Mouse (Mus musculus) cerebellum, adult (tissue): ENCODE results near the gene Fam213b.

Experiments
- ATAC-seq: cut with Nextera tagmentation; 2 replicates; pipeline ENCODE4 v1.9.2; 2017; ENCODE audit warnings: mild to moderate bottlenecking, moderate library complexity, mixed read lengths; ENCODE audit not compliant: insufficient number of reproducible peaks, low FRiP score, low TSS enrichment

The Fam213b gene

DNA sequence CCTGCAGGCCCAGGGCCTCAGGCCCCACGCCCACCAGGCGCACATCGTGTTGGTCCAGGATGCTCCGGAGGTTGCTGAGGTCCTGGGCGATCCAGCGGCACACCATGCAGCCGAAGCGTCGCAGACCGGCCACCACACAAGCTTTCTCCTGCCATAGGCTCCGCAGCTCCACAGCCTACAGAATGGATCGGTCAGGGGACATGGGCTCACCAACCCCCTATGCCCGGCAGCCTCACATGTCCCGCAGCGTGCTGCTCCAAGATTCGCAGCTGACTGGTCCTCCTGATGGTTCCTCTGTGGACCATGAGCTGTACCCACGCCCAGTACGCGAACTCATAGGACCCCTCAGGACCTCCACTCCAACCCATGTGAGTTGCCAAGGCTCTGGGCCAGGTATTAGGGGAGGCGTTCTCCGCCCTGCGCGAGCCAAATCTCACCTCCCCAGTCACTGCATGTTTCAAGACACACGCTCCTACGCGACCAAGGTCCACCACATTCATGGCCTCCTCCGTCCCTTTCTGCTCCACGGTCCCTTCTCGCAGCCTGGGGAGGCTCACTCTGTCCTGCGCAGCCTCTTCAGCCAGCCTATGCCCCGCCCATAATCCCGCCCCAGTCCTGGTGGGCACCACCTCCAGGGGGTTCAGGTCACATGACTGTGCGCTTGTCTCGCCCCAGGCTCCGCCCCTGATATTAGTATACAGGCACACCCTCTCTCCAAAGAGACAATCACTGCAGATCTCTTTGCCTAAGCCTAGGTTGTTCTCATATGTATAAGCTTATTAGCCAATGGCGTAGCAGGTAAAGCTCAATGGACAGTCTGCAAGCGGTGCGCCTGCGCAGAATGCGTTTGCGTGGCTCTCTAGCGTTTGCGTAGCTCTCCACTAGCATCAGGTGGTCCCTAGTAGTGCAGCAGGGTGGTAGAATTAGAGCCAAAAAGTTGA lies at the start of gene Fam213b:
TSS of gene Fam213b (minus strand) at position 630 of the 941 bp plus-strand sequence.
- peak; percentile 85 for ATAC-seq

DNA sequence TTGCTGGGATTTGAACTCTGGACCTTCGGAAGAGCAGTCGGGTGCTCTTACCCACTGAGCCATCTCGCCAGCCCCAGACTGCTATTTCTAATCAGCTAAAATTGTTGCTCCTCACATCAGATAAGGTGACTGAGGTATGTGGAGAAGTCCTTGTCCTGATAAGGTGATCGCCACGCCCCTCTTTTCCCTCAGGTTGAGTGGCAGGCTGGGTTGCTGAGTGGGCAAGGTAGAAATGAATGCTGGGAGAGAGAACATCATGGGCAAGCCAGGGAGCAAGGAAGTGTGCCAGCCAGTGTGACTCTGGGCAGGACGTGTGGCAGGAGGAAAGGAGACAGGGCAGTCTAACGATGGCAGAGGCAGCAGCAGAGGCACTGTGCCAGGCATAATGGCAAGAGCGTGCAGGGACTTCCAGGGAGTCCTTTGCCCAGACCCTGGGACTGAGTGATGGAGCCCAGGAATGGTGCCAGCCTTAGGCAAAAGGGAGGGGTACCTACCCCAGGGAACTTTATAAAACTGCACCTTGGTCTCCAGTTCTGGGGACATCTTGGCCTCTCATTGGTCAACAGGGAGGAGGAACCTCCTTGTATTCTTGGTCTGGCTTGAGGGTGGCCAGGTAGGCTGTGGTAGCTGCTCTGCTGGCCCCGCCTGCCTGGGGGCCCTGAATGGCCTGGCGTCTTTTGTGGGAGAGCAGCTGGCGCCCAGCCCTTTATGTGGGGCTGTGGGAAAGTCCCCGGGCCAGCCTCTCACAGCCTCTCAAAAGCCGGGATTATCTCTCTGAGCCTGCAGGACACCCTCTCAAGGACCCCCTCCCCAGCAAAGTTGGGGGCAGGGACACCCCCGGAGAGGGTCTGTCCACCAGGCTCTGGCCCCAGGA lies 49.4 kb upstream of the Fam213b start:
- ATAC-seq = no peak

DNA sequence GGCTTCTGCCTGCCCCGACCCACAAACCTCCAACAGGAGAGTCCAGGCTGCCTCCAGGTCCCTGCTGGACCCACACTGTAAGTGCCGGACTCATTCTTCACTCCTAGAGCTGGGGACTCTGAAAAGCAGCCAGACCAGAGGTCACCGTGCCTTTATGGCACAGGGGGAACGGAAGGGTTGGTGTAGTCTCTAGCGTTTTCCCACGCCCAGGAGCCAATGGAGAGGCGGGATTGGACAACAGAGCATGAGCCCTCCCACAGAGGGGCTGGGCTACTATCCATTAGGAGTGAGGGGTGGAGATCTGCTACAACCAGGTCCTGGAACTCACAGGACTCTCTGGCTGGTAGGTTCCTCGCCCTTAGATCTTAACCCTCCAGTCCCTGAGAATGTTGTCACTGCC lies 47.4 kb upstream of the Fam213b start:
- peak; percentile 45; the same call in 1 of the 2 replicates for ATAC-seq

- peak; percentile 93 for ATAC-seq
Observed at GRCm38 (mm10) chr4:154944121-154944590, 45.2 kb upstream of the Fam213b start.

DNA sequence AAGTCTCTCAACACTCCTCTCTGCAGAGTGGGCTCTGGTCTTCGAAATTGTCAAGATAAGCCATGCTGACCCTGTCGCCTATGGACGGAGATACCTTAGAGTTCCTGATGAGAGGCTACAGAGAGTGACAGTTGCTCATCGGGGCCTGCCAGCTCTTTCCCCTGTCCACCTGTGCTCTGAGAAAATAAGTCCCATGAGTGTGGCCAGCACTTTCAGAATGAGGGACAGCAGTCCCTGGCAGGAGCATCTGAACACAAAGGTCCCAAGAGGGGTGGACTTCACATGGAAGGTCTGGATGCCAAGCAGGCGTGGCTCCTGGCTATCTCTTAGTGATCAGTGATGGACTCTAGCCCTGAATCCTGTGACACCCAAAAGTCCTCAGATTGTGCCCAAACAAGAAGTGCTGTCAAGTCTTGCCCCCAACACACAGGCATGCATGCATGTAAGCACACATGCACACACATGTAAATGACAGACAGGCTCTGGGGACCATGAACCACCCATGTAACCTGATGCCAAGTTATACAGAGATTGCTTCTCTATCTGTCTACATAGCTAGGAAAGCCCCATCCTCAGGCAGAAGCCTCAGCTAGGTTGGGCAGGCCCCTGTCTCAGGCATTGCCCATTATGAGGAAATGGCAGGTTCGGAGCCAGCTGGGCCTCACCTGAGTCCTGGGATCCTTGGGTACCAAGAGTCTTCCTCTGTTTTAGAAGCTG lies 44.5 kb upstream of the Fam213b start:
- no peak for ATAC-seq

DNA sequence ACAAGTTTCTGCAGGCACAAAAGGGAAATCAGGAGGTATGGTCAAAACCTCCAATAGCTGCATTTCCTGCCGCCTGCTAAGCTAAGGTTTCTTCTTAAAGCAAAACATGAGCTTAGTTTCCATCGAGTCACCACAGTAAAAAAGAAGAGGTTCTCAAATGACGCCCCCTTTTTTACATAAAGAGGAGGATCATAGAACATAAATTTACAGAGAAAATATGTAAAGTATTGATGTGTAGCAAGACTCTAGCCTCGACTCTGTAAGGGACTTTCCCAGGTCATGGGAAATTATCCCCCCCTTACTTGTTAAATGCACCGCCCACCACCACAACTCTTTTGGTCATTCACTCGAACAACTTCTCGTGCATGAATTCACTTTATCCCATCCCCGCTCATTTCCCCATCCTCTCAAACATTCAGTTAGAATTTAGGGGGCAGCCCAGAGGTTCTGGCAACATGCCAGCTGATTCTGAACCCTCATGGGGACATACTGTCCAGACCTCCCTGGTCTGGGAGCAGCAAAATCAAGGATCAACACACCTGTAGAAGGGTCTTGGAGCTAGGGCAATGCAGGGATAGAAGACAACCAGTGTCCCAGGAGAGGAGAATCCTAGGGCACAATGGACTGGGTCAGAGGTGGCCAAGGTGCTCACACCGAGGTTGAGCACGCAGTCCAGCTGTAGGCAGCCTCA lies 43.8 kb upstream of the Fam213b start:
- ATAC-seq = no peak

- ATAC-seq = no peak
Observed at GRCm38 (mm10) chr4:154941831-154942230, 42.9 kb upstream of the Fam213b start.

DNA sequence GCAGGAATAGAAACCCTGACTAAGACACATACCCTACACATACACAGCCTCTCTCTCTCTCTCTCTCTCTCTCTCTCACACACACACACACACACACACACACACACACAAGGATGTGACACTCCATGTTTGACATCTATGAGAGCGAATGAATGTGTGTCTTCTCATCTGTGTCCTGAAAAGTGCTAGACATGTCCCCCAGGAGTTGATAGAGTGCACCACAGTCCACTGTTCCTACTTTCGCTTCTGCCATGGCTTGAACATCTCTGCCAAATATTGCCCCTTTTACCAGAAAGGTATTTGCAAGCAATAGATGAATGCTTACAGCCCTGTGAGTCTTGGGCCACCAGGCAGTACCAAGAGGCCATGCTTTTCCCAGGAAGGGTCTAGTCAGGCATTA lies 41.2 kb upstream of the Fam213b start:
- no peak for ATAC-seq

- ATAC-seq = no peak
Observed at GRCm38 (mm10) chr4:154937746-154938145, 38.8 kb upstream of the Fam213b start.

DNA sequence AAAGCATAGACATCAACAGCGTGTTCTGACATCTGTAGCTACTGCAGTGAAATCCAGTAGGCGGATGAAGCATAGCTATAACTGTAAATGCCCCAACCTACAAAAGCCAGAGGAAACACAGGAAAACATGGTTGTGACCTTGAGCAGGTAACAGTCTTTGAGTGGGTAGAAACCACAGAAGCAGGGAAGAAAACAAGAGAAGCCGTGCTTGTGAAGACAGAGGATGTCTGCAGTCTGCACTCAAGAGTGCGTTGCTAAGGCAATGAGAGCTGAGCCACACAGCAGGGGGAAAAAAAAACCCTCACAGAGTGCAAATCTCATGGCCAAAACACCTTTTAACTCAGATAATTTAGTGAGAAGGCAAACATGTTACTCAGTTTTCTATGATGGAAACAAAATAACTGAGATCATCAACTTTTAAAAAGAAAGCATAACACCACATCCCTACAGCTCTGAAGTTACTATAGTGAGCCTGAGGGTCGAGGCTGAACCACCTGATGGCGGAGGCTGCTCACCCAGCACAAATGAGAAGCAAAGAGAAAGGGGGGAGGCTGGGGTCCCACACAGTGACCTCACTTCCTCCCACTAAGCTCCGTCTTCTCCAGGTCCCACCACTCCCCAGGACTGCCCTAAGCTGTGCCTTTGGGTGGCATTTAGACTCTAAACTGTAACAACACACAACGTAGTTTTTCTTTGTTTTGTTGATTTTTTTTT lies 37.8 kb upstream of the Fam213b start:
- no peak for ATAC-seq

DNA sequence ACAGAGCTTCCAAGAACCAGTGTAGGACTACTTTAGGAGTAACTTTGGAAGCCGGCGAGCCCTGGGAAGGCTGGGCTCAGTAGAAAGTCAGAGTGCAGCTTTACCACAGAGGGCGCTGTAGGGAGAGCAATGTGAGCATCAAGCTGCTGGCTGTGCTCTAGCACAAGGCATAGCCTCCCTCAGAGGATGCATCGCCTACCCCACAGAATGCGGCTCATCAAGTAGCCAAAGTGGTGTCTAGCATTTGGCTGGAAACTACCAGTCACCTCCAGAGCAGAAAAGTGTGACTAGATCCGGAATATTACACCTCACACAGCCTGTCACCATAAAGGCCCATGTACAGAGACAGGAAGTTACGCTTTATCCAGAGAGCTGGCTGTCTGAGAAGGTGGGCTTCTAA lies 36.9 kb upstream of the Fam213b start:
- no peak for ATAC-seq

DNA sequence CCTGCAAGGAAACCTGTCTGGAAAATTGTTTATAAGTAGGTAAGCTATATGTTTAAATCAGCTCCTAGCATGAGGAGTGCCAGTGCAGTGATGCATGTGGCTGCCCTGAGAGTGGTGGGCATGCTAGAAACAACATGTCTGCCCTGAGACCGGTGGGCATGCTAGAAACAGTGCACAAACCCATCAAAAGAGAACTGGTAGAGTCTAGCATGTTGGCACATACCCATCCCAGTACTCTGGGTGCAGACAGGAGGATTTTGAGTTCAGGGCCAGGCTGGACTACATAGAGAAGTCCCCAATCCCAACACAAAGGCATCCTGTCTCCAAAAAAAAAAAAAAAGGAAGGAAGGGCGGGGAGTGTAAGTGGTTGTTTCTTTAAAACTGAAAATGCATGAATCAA lies 35.9 kb upstream of the Fam213b start:
- ATAC-seq = no peak

DNA sequence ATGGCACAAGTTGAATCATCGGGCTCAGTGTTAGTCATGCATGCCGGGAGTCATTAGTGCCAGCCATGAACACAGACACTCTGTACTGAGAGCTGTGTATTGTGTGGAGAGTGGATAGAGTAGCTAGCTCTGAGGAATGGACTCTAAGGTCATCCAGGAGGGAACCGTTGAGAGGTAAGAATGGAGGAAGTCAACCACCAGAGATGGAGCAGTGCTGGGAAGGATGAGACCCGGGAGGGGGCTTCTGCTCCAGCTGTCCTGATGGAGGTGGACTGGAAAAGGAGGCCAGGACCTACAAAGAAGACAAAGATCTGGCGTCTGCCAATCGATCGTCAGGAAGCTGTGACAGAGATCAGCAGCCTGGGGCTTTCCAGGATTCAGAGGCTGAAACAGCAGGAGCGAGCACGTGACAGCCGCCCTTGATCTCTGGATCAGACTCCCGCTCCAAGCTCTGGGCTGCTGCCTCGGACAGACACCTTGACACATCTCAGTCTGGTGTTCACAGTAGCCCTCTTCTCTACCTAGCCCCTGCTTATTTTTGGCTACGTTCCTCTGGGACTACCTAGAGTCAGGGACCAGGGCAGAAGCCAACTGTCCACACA lies 34.5 kb upstream of the Fam213b start:
- no peak for ATAC-seq

DNA sequence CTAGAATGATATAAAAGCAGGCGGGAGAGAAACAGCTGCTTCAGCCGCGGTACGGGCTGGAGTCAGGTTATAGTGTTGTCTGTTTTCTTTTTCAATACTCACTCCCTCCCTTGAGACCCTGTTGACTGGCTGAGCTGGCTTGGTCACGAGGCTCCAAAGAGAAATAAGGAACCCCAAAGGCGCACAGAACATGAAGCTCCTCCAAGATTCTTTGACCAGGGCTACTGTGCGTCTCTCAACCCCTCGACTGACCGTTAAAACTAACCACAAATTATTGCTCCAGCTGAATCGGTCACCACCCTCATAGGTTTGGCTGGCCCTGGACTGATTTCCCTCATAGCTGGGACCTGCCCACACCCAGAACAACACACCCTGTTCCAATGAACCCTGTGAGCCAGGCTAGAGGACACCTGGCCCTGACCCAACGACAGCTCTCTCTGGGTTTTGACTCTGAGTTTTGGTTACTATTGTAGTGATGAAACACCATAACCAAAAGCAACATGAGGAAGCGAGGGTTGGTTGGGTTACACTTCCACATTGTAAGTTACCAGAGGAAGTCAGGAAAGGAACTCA lies 30.2 kb upstream of the Fam213b start:
- ATAC-seq = no peak

DNA sequence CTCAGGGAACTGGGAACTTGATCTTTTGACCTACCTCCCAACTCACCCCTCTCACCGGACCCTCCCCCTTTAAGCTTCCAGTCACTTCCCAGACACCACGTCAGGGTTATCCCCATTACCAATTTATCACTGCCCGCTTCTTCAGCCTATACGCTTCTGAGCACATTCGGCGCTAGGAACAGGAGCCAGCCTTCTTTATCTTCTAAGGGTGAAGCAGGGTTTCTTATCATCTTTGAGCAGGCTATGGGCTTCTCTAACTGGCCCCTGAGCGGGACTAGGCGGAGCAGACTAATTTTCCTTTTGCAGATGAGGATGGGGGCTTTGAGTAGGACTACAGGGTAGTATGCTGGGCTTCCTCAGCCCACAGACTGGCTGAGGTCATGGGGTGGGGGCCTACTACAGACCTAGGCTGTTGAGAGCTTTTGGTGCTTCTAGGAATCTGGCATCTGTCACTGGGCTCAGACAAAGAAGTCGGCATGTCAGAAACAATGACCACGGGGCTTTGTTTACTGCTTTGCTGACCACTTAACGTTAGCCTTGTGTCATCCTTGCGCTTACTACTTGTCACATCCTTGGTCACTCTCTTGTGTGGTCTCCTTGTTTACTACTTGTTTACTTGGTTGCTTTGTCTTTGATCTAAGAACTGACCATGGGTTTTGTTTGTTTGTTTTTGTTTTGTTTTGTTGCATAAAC lies 29.6 kb upstream of the Fam213b start, which contains the start of gene Tnfrsf14:
TSS of gene Tnfrsf14 (minus strand) at position 169 of the 693 bp plus-strand sequence.
- ATAC-seq = no peak

- ATAC-seq = no peak
Observed at GRCm38 (mm10) chr4:154927899-154928337, 29.0 kb upstream of the Fam213b start.

DNA sequence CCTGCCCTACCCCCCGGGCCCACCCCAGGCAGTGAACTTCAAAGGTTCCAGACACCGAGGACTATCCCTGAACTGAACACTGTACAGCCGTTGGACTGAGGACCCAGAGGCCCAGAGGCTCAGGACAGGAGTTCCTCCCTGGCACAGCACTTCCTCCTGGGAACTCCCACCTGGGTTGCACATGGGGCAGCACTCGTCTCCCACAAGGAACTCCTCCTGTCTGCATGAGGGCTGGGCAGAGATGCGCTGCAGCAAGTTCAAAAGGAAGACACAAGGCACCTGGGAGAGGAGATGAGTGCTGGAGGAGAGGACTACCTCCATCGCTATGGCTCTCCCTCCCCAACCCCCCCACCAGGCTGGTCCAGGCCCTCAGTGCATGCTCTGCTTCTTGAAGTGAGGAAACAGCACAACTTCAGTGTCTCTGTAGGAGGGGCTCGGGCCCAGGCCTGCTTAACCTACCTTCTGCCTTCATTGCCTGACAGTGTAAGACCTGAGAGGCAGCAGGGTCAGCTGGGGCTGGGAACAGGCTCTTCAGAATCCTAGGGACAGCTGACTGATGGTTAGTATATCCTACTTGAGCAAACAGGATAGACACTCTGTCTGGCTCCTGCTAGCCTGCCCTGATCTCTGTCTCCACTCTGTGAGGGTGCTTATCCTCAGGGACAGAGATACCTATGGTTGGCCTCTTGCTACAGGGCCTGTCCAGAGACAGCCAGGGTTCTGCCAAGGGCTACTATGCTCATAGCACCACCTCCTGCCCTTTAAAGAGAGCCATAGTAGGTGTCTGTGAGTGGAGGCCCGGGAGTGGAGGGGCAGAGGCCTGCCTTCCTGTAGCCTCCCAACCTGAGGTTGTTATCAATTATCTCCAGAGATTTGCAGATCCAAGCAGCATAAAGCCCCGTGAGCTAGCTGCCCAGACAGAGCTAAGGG lies 28.3 kb upstream of the Fam213b start:
- ATAC-seq = no peak
